Mouse (Mus musculus) heart, adult 9 months (tissue): ENCODE data around the gene Hic2.
"Not testable (repeated sequence)": the region's sequence is repeated elsewhere in the genome, so short reads cannot be mapped to it uniquely, and the experiment has no call there.

Experiments
- DNase-seq, 2 experiments: peaks; one replicate each; pipeline ENCODE4 v3.0.0; 2022; ENCODE audit warnings: low spot score in 2 of 2

Gene Hic2

GRCm38 (mm10) chr16:17232794-17233701 is at the start of gene Hic2:
Gene Hic2, plus strand, starts transcription at chr16:17233572.
- peak; percentile 96 for DNase-seq

DNA sequence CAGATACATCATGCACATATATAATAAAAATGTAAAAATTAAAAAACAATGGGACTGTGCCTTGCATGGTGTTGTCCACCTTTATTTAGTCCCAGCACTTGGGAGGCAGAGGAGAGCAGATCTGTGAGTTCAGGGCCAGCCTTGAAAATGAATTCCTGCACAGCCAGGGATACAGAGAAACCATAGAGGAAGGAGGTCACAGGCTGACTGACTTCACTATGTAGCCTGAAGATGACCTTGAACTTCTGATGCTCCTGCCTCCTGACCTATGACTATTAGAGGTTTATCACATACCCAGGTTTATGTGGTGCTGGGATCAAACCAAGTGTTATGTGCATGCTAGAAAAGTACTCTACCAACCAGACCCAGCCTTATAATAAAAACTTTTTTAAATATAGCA is 47.9 kb upstream of the Hic2 start:
- DNase-seq, result no peak

DNA sequence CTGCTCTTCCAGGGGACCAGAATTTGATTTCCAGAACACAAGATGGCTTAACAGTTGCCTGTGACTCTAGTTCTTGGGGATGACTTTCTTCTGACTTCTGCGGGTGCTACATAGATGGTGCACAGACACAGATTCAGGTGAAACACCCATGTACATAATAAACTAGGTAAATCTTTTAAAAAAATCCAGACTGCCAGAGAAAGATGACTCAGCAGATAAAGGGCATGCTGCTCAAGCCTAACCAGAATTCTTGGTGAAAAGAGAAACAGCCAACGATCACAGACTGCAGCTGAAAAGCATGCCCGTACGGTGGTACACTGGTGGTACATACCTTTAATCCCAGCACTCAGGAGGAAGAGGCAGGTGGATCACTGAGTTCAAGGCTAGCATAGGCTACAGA is 39.5 kb upstream of the Hic2 start:
- no peak for DNase-seq

GRCm38 (mm10) chr16:17200121-17200952 is 33.0 kb upstream of the Hic2 start:
- DNase-seq, result no peak

DNA sequence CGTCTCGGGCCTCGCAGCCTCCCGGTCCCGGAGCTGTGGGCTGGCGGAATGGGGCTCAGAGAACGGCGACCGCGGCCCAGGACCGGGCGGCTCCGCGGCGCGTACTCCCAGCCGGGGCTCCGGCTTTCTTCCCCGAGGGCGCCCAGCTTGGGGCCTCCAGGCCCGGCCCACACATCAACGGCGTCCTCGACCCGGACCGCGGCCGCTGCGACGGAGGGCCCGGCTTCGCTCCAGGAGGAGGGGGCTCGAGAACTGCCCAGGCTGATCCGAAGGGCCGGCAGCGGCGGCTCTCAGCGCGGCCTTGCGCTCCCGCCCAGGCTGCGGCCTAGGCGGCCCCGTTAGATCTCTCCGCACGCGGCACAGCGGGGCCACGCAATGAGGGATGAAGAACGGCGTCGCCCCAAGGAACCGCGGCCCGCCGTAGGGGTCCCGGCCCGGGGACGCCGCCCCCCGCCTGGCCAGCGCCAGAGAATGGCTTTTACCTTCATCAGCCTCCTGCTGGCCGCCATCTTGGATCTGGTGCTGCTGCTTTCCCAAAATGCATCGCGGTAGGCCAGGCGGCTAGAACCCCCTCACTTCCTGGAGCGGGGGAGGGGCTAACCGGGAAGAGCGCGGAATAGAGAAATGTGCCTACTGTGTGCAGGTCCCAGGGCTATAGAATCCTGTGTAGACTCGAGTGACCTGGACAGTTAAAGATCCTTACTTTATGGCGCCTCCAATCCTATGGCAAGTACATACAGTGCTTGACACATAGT is 32.2 kb upstream of the Hic2 start:
- peak; percentile 78 to 80 for DNase-seq

- no peak for DNase-seq
These were observed 31.4 kb upstream of the Hic2 start for GRCm38 (mm10) chr16:17201977-17202376.

GRCm38 (mm10) chr16:17202549-17202948 is 30.8 kb upstream of the Hic2 start, which contains the start of gene Ube2l3:
Gene Ube2l3, minus strand, starts transcription at chr16:17202649.
- DNase-seq, result no peak

DNA sequence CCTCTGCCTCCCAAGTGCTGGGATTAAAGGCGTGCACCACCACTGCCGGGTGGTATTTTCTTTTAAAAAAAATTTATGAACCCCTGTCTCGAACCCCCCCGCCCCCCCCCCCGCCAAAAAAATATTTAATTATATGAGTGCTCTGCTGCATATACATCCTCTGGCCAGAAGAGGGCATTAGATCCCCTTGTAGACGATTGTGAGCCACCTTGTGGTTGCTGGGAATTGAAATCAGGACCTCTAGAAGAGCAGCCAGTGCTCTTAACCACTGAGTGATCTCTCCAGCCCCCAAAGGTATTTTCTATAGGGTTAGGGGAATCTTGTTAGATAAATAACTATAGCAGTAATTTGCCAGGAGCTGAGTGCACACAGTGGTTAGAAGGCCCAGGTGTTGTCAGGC is 28.4 kb upstream of the Hic2 start:
- DNase-seq, result peak in 1 of 2 experiments; percentile 21

DNA sequence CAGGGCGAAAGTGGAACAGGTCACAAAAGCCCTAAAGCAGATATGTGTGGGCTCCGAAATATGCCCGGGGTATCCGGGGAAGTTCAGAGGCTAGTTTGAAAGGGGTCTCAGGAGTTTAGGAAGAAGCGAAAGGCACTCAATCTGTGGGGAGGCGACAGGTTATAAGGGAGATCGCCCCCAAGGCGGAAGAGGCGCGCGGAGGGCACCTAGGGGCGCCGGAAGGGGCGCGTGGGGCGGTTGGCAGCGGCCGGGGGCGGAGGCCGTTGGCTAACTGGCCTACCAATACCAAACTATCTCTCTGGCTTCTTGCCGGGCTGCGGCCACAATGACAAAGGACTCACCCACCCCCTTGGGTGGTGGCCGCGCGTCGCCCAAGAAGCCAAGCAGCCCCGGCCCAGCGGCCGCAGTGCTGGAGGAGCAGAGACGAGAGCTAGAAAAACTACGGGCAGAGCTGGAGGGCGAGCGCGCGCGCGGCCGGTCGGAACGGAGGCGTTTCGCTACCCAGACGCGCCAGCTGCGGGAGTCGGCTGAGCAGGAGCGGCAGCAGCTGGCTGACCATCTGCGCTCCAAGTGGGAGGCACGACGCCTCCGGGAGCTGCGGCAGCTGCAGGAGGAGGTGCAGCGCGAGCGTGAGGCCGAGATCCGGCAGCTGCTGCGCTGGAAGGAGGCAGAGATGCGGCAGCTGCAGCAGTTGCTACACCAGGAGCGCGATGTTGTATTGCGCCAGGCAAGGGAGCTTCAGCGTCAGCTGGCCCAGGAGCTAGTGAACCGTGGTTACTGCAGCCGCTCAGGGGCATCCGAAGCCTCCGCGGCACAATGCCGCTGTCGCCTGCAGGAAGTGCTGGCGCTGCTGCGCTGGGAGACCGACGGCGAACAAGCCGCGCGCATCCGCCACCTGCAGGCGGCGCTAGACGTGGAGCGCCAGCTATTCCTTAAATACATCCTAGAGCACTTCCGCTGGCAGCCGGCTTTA is 24.7 kb upstream of the Hic2 start, which contains the start of gene Rimbp3:
Gene Rimbp3, plus strand, starts transcription at position 215 of the 973 bp plus-strand sequence.
- peak; percentile 64 to 81 for DNase-seq

GRCm38 (mm10) chr16:17209404-17209960 is 23.9 kb upstream of the Hic2 start:
- DNase-seq, result peak in 1 of 2 experiments; percentile 6

- DNase-seq, result peak; percentile 79 to 85
These were observed 23.2 kb upstream of the Hic2 start for GRCm38 (mm10) chr16:17209981-17210838.

DNA sequence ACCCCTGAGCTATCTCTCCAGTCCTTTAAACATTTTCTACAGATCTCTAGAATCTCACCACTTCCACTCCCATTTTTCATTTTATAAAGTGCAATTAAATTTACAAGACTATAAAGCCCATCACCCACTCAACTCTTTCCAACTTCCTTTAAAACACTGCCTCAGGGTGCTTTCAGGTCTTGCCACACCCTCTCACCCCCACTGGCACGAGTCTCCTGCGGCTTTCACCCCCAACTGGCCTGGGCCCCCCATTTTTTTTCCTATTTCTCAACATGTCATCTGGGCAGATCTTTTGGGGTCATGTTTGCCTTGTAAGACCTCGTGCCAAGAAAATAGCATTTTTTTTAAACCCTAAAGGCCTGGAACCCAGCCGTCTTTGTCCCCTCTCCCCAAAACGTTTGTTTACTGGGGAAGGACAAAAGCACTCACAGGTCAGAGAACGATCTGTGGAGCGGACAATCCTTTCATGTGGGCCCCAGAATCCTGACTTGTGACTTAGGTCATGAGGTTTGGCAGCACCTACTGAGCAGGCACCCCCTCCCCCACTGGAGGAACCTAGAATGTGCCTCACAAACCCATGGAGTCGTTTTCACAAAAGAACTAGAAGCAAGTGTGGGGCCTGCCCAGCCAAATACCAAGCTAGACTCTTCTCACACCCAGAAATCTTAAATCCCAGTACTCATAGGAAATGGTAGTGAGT is 16.3 kb upstream of the Hic2 start:
- DNase-seq, result no peak

DNA sequence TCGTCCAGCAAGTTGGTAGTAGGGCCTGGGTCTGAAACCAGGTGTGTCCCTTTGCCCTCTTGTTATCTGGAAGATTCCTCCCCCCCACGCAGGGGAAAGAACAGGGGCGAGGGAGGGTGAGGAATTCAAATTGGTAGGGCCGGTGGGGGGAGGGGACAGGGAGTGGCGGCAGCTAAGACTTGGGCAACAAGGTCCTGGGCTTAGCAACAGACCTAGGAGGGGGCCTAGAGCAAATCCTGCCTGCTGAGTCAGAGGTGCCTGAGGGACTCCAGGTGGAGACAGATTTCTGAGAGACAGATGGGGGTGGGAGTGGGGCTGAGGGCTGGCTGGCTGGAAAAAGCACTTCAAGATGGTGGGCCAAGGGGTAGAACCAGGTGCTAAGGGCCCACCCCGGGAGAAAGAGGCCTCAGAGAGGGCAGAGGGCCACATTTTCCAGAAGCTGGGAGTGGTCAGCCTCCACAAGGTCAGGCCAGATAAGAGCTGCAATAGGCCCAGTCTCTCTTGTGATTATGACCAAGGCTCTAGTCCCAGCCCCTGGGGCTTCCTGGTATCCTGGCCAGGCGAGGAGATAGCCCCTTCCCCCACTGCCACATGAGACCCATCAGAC is 13.1 kb upstream of the Hic2 start:
- DNase-seq, result no peak

DNA sequence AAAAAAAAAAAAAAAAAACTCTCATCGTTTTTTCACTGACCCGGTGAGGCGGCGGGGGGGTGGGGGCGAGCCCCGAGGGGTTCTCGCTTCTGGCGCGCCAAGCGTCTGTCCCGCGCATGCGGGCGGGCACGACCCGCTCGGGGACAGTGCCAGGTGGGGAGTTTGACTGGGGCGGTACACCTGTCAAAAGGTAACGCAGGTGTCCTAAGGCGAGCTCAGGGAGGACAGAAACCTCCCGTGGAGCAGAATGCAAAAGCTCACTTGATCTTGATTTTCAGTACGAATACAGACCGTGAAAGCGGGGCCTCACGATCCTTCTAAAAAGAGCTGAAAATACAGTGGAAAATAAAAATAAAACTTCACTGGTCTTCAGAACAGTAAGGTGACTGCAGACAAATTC is 11.2 kb upstream of the Hic2 start:
- DNase-seq, result peak; percentile 83 to 87

GRCm38 (mm10) chr16:17225584-17225983 is 7.8 kb upstream of the Hic2 start:
- DNase-seq, result no peak

- DNase-seq, result no peak
These were observed 6.9 kb upstream of the Hic2 start for GRCm38 (mm10) chr16:17226496-17226895.

DNA sequence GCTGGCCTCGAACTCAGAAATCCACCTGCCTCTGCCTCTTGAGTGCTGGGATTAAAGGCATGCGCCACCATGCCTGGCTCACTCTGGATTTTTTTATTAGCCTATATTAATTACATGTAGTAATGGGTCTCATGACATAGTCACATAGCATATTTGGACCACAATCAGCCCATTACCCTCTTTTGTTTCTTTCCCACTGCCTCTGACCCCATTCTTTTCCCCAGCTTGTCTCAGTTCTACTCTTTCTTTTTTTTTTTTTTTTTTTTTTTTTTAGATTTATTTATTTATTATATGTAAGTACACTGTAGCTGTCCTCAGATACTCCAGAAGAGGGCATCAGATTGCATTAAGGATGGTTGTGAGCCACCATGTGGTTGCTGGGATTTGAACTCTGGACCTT is 1.8 kb upstream of the Hic2 start:
- DNase-seq, result not testable (repeated sequence)
